ENCODE assay signal across 31 mouse cellular contexts in genomic region chr5:97495488-97496092, GRCm38 (mm10). TPM values are rescaled to one million over a fixed set of nuclear protein-coding genes. Genes with fewer than 3 reads are reported as not detected.
DNase-seq lines count a peak whose midpoint lies in the region; ATAC-seq and TF ChIP-seq lines count a peak whose summit lies in the region.
"Had no signal": no experiment of that assay in that cellular context is flagged by ENCODE, and none has a peak within 500 bp of the region (broad histone marks: within the 10 kb centered on the region; RNA-seq: fewer than 3 reads in every experiment).

No protein-coding gene starts in this region.

- H3K9me3 ChIP-seq in forebrain, embryonic 12.5 days = no peaks in the 10 kb centered on the region
- no peaks in the 10 kb centered on the region for H3K9me3 ChIP-seq in forebrain, embryonic 16.5 days (ENCODE audit: control insufficient read depth, low read length)
- no peaks in the 10 kb centered on the region for H3K9me3 ChIP-seq in kidney, embryonic 16.5 days (ENCODE audit: low read length)
- no peaks in the 10 kb centered on the region for H3K9me3 ChIP-seq in neural tube, embryonic 14.5 days (ENCODE audit: control insufficient read depth, low read length)
- H3K9me3 ChIP-seq in neural tube, embryonic 15.5 days (replicated peaks) = no peaks in the 10 kb centered on the region
- H3K9me3 ChIP-seq: embryonic facial prominence, embryonic 13.5 days; forebrain, embryonic 10.5 days; hindbrain, embryonic 13.5 days had no signal

- no peak overlapping the region for H3K27ac ChIP-seq in forebrain, embryonic 12.5 days
- H3K27ac ChIP-seq in forebrain, embryonic 16.5 days (ENCODE audit: low read length) = no peak overlapping the region
- H3K27ac ChIP-seq in kidney, embryonic 16.5 days (ENCODE audit: low read length) = no peak overlapping the region
- H3K27ac ChIP-seq in kidney, adult 2 months (ENCODE audit: insufficient read depth, low read depth, low read length) = no peak overlapping the region
- H3K27ac ChIP-seq in neural tube, embryonic 14.5 days (ENCODE audit: low read depth, low read length) = no peak overlapping the region
- no peak overlapping the region for H3K27ac ChIP-seq in neural tube, embryonic 15.5 days (replicated peaks)
- H3K27ac ChIP-seq: embryonic facial prominence, embryonic 13.5 days; forebrain, embryonic 10.5 days; gastrocnemius, adult 2 months; hindbrain, embryonic 13.5 days; hindbrain, postnatal 0 days had no signal

- TF ChIP-seq CTCF in kidney, adult 2 months (conservative IDR thresholded peaks at IDR 0.05; ENCODE audit: insufficient read depth, insufficient read length, low read depth, low read length) = no peak

- no peak overlapping the region for H3K4me2 ChIP-seq in forebrain, embryonic 12.5 days
- no peak overlapping the region for H3K4me2 ChIP-seq in forebrain, embryonic 16.5 days (ENCODE audit: low read length)
- no peak overlapping the region for H3K4me2 ChIP-seq in kidney, embryonic 16.5 days (replicated peaks; ENCODE audit: low read depth, low read length)
- H3K4me2 ChIP-seq in neural tube, embryonic 14.5 days (ENCODE audit: low read depth, low read length) = no peak overlapping the region
- no peak overlapping the region for H3K4me2 ChIP-seq in neural tube, embryonic 15.5 days
- H3K4me2 ChIP-seq: embryonic facial prominence, embryonic 13.5 days; heart, embryonic 11.5 days; hindbrain, embryonic 13.5 days had no signal

- no peak overlapping the region for H3K4me3 ChIP-seq in forebrain, embryonic 12.5 days (replicated peaks)
- no peak overlapping the region for H3K4me3 ChIP-seq in forebrain, embryonic 16.5 days (replicated peaks; ENCODE audit: low read length)
- H3K4me3 ChIP-seq in kidney, embryonic 16.5 days (ENCODE audit: low read length) = no peak overlapping the region
- no peak overlapping the region for H3K4me3 ChIP-seq in kidney, adult 2 months (ENCODE audit: insufficient read depth, low read depth, low read length)
- no peak overlapping the region for H3K4me3 ChIP-seq in neural tube, embryonic 14.5 days (ENCODE audit: low read depth, low read length)
- no peak overlapping the region for H3K4me3 ChIP-seq in neural tube, embryonic 15.5 days (replicated peaks)
- H3K4me3 ChIP-seq: embryonic facial prominence, embryonic 13.5 days; forebrain, embryonic 10.5 days; gastrocnemius, adult 2 months; hindbrain, embryonic 13.5 days had no signal

- no peaks in the 10 kb centered on the region for H3K36me3 ChIP-seq in forebrain, embryonic 12.5 days (replicated peaks)
- H3K36me3 ChIP-seq in forebrain, embryonic 16.5 days (ENCODE audit: control insufficient read depth, insufficient read depth) = no peaks in the 10 kb centered on the region
- no peaks in the 10 kb centered on the region for H3K36me3 ChIP-seq in kidney, embryonic 16.5 days (ENCODE audit: insufficient read depth, low read length)
- H3K36me3 ChIP-seq in kidney, adult 2 months (ENCODE audit: control insufficient read depth, insufficient read depth, low read length) = no peaks in the 10 kb centered on the region
- no peaks in the 10 kb centered on the region for H3K36me3 ChIP-seq in neural tube, embryonic 14.5 days (ENCODE audit: control insufficient read depth, insufficient read depth, low read length)
- H3K36me3 ChIP-seq in neural tube, embryonic 15.5 days = no peaks in the 10 kb centered on the region
- H3K36me3 ChIP-seq: embryonic facial prominence, embryonic 13.5 days; forebrain, embryonic 10.5 days; G1E; hindbrain, embryonic 13.5 days had no signal

- no peak overlapping the region for H3K9ac ChIP-seq in forebrain, embryonic 12.5 days
- H3K9ac ChIP-seq in forebrain, embryonic 16.5 days (replicated peaks; ENCODE audit: low read depth, low read length) = no peak overlapping the region
- H3K9ac ChIP-seq in kidney, embryonic 16.5 days (replicated peaks; ENCODE audit: low read length) = no peak overlapping the region
- no peak overlapping the region for H3K9ac ChIP-seq in neural tube, embryonic 14.5 days (replicated peaks; ENCODE audit: low read depth, low read length)
- no peak overlapping the region for H3K9ac ChIP-seq in neural tube, embryonic 15.5 days (replicated peaks)
- H3K9ac ChIP-seq: embryonic facial prominence, embryonic 13.5 days; forebrain, postnatal 0 days; hindbrain, embryonic 13.5 days had no signal

- no peaks in the 10 kb centered on the region for H3K27me3 ChIP-seq in forebrain, embryonic 12.5 days
- H3K27me3 ChIP-seq in forebrain, embryonic 16.5 days (replicated peaks; ENCODE audit: control insufficient read depth, insufficient read depth, low read length) = no peaks in the 10 kb centered on the region
- no peaks in the 10 kb centered on the region for H3K27me3 ChIP-seq in kidney, embryonic 16.5 days (ENCODE audit: insufficient read depth, low read length)
- H3K27me3 ChIP-seq in kidney, adult 2 months (replicated peaks; ENCODE audit: control insufficient read depth, insufficient read depth, low read length) = no peaks in the 10 kb centered on the region
- H3K27me3 ChIP-seq in neural tube, embryonic 14.5 days (ENCODE audit: control insufficient read depth, insufficient read depth, low read length) = no peaks in the 10 kb centered on the region
- no peaks in the 10 kb centered on the region for H3K27me3 ChIP-seq in neural tube, embryonic 15.5 days (replicated peaks)
- H3K27me3 ChIP-seq: CH12.LX; embryonic facial prominence, embryonic 13.5 days; hindbrain, embryonic 13.5 days; Patski had no signal

- peak; percentile 7 for DNase-seq in kidney, adult 9 months
- no peak for DNase-seq in kidney, postnatal 4 days
- DNase-seq in kidney, adult 2 months = no peak
- DNase-seq: adrenal gland, postnatal 10 days; adrenal gland, postnatal 36 days; B cell, adult 2 months; cerebellum, adult 11 months; cerebellum, adult 2 months; cerebellum, adult 9-11 months; cerebellum, postnatal 25 days; forebrain, postnatal 0 days; gastrocnemius, adult 2 months; gastrocnemius, postnatal 14 days; heart, adult 11 months had no signal

- WGBS in forebrain, embryonic 12.5 days = 63% methylated on average over 5 of the region's 5 CpGs
- 52% methylated on average over 5 of the region's 5 CpGs for WGBS in forebrain, embryonic 16.5 days
- WGBS in kidney, embryonic 16.5 days = 45% methylated on average over 5 of the region's 5 CpGs
- WGBS in kidney, adult 2 months = 46% methylated on average over 5 of the region's 5 CpGs
- WGBS in neural tube, embryonic 14.5 days = 37% methylated on average over 5 of the region's 5 CpGs
- 40% methylated on average over 5 of the region's 5 CpGs for WGBS in neural tube, embryonic 15.5 days

- no peak for TF ChIP-seq POLR2A in kidney, adult 2 months (IDR thresholded peaks at IDR 0.05; ENCODE audit: low read depth, low read length)

- H3K4me1 ChIP-seq in forebrain, embryonic 12.5 days = no peaks in the 10 kb centered on the region; the same call in 1 of the 2 replicates
- H3K4me1 ChIP-seq in forebrain, embryonic 16.5 days (replicated peaks; ENCODE audit: control insufficient read depth, insufficient read depth, low read length) = no peaks in the 10 kb centered on the region
- H3K4me1 ChIP-seq in kidney, embryonic 16.5 days (ENCODE audit: insufficient read depth, low read length) = no peaks in the 10 kb centered on the region
- no peaks in the 10 kb centered on the region for H3K4me1 ChIP-seq in kidney, adult 2 months (ENCODE audit: control insufficient read depth, insufficient read depth, low read length)
- no peaks in the 10 kb centered on the region for H3K4me1 ChIP-seq in neural tube, embryonic 14.5 days (ENCODE audit: control insufficient read depth, insufficient read depth, low read length)
- H3K4me1 ChIP-seq in neural tube, embryonic 15.5 days = no peaks in the 10 kb centered on the region
- H3K4me1 ChIP-seq: hindbrain, embryonic 13.5 days had no signal

- ATAC-seq in forebrain, embryonic 12.5 days (ENCODE audit: low FRiP score) = peak; percentile 41; the same call in 1 of the 2 replicates
- no peak for ATAC-seq in forebrain, embryonic 16.5 days
- ATAC-seq in kidney, embryonic 16.5 days (ENCODE audit: low FRiP score, low TSS enrichment) = peak; percentile 65; the same call in 1 of the 2 replicates
- 0 out of 2 replicates have a peak, but pooled peaks have one; percentile 28 for ATAC-seq in neural tube, embryonic 14.5 days (ENCODE audit: low read depth)
- ATAC-seq in neural tube, embryonic 15.5 days (ENCODE audit: low FRiP score) = no peak
- ATAC-seq: forebrain, postnatal 0 days; hindbrain, postnatal 0 days; inflammation-experienced regulatory T-cells, adult 6 months; Patski had no signal

RNA-seq across cellular contexts. Expression of gene Gk2, which starts 38.8 kb away (rescaled TPM):
- not detected in 2 replicates for polyA plus RNA-seq in forebrain, embryonic 12.5 days (2016; fragmentation: Nextera tagmentation; extraction: Ambion mirVana)
- polyA plus RNA-seq in forebrain, embryonic 16.5 days (2015; fragmentation: Nextera tagmentation; extraction: Ambion mirVana) = 0.12 TPM in 1 of 2 replicates, not detected in the other
- not detected in 2 replicates for polyA plus RNA-seq in kidney, embryonic 16.5 days (2015; fragmentation: Nextera tagmentation; extraction: Ambion mirVana)
- 0.06 and 0.08 TPM in 2 replicates for polyA plus RNA-seq in kidney, adult 2 months (2012; rRNA removed)
- not detected in 2 replicates for polyA plus RNA-seq in neural tube, embryonic 14.5 days (2014; fragmentation: Nextera tagmentation; extraction: Ambion mirVana)
- not detected in 2 replicates for polyA plus RNA-seq in neural tube, embryonic 15.5 days (2015; fragmentation: Nextera tagmentation; extraction: Ambion mirVana)
- polyA plus RNA-seq: cerebellum, adult 2 months; embryonic facial prominence, embryonic 13.5 days; forebrain, embryonic 10.5 days; forebrain, postnatal 0 days; frontal cortex, adult 2 months; G1E; heart, embryonic 11.5 days; heart, embryonic 14.5 days; heart, postnatal 0 days; hindbrain, embryonic 13.5 days; hindbrain, postnatal 0 days; Patski had no signal

Comparison
In these comparisons a context has a peak if more than half of its experiments do, and no peak if none do; other contexts are left out.
1. ATAC-seq: peak in forebrain, embryonic 12.5 days (single experiment), kidney, embryonic 16.5 days (single experiment) and neural tube, embryonic 14.5 days (single experiment); none in forebrain, embryonic 16.5 days (single experiment) and neural tube, embryonic 15.5 days (single experiment).